In the genomic region with DNA sequence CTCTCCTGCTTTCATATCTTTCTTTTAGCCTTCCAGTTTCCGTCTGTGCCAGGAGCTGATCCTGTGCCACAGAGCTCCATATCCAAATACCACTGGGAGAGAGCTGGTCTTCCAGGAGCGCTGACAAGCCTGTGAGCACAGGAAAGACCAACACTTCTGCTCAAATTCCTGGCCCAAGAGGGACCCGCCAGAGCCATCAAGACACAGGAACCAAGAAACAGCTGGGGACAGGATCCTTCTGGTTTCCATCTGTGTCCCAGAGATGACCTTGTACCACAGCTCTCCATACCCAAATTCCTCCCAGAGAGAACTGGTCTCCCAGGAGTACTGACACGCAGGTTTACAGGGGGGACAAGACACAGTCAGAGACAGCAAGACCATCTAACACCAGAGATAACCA, we compare ENCODE assay signal across 27 mouse cellular contexts. TPM values are rescaled to one million over a fixed set of nuclear protein-coding genes. Genes with fewer than 3 reads are reported as not detected.
DNase-seq lines count a peak whose midpoint lies in the region; ATAC-seq and TF ChIP-seq lines count a peak whose summit lies in the region.
"Had no signal": no experiment of that assay in that cellular context is flagged by ENCODE, and none has a peak within 500 bp of the region (broad histone marks: within the 10 kb centered on the region; RNA-seq: fewer than 3 reads in every experiment).

No protein-coding gene starts in this region.

- ATAC-seq in heart, embryonic 11.5 days (replicated peaks; ENCODE audit: insufficient number of reproducible peaks, low FRiP score, low TSS enrichment) = no peak
- ATAC-seq: CD4-positive, CD25-positive, alpha-beta regulatory T cell, adult 4 months; forebrain, embryonic 16.5 days; hindbrain, embryonic 16.5 days; inflammation-experienced regulatory T-cells, adult 6 months; intestine, postnatal 0 days had no signal

- no peaks in the 10 kb centered on the region for H3K4me1 ChIP-seq in heart, embryonic 11.5 days (ENCODE audit: control insufficient read depth, insufficient read depth, low read length)
- H3K4me1 ChIP-seq: forebrain, embryonic 12.5 days had no signal

- no peaks in the 10 kb centered on the region for H3K36me3 ChIP-seq in heart, embryonic 11.5 days (ENCODE audit: control insufficient read depth, insufficient read depth, low read length)
- H3K36me3 ChIP-seq: forebrain, embryonic 12.5 days; G1E had no signal

- intact Hi-C loops in gastrocnemius, adult 2 months (cut with DNase I) = no loop called here

- H3K27ac ChIP-seq in gastrocnemius, adult 2 months = no peak overlapping the region
- no peak overlapping the region for H3K27ac ChIP-seq in heart, embryonic 11.5 days (ENCODE audit: low read depth, low read length)
- H3K27ac ChIP-seq: embryonic facial prominence, embryonic 15.5 days; forebrain, embryonic 12.5 days had no signal

- DNase-seq in gastrocnemius, postnatal 25 days = peak; percentile 8
- DNase-seq in gastrocnemius, adult 2 months = no peak
- peak; percentile 33 to 41 for DNase-seq in heart, adult 9 months (ENCODE audit: low spot score in 2 of 2)
- peak; percentile 7 for DNase-seq in lung, postnatal 25 days (ENCODE audit: low spot score)
- no peak for DNase-seq in lung, postnatal 4 days
- peak; percentile 8 for DNase-seq in heart, postnatal 4 days
- DNase-seq in spleen, postnatal 14 days (ENCODE audit: low spot score in 2 of 2) = no peak
- DNase-seq: adrenal gland, adult 8-10 months; adrenal gland, postnatal 36 days; B cell, adult 2 months; cerebellum, adult 8-10 months; cerebellum, postnatal 14 days; embryo, embryonic 11 days; gastrocnemius, postnatal 14 days had no signal

- H3K4me3 ChIP-seq in gastrocnemius, adult 2 months = no peak overlapping the region
- H3K4me3 ChIP-seq in heart, embryonic 11.5 days (ENCODE audit: low read depth, low read length) = no peak overlapping the region
- H3K4me3 ChIP-seq: embryonic facial prominence, embryonic 15.5 days; erythroblast, embryonic 14.5 days; forebrain, embryonic 12.5 days had no signal

- 46% methylated on average over 4 of the region's 4 CpGs for WGBS in heart, embryonic 11.5 days (ENCODE audit: insufficient replicate concordance)

- no peak overlapping the region for H3K4me2 ChIP-seq in heart, embryonic 11.5 days
- H3K4me2 ChIP-seq: embryonic facial prominence, embryonic 15.5 days; forebrain, embryonic 12.5 days had no signal

- TF ChIP-seq CTCF in gastrocnemius, adult 2 months (IDR thresholded peaks at IDR 0.05) = no peak

- no peaks in the 10 kb centered on the region for H3K27me3 ChIP-seq in heart, embryonic 11.5 days (ENCODE audit: control insufficient read depth, insufficient read depth, low read length)
- H3K27me3 ChIP-seq: embryonic facial prominence, embryonic 15.5 days; forebrain, embryonic 12.5 days had no signal

- H3K9me3 ChIP-seq in heart, embryonic 11.5 days (replicated peaks; ENCODE audit: control insufficient read depth, low read length) = no peaks in the 10 kb centered on the region
- H3K9me3 ChIP-seq: embryonic facial prominence, embryonic 15.5 days; forebrain, embryonic 12.5 days had no signal

- no peak overlapping the region for H3K9ac ChIP-seq in heart, embryonic 11.5 days (ENCODE audit: low read depth, low read length)
- H3K9ac ChIP-seq: embryonic facial prominence, embryonic 15.5 days; forebrain, embryonic 12.5 days had no signal

RNA-seq across cellular contexts. Expression of a gene that starts 3.1 kb away (rescaled TPM):
- 10 to 100 TPM; 28.7 to 31.4 TPM for total RNA-seq in gastrocnemius, postnatal 25 days (2021)
- total RNA-seq in gastrocnemius, adult 2 months (2021) = 10 to 100 TPM; 37.7 to 44.9 TPM
- not detected in 2 replicates for polyA plus RNA-seq in heart, embryonic 11.5 days (2014; fragmentation: Nextera tagmentation; extraction: Ambion mirVana)
- total RNA-seq in heart, postnatal 4 days (2021) = 10 to 100 TPM; 32.2 TPM
- total RNA-seq: common myeloid progenitor, adult 5-6 weeks; granulocyte monocyte progenitor cell, adult 5-6 weeks had no signal
- polyA plus RNA-seq: CD4-positive, CD25-positive, alpha-beta regulatory T cell, adult 4 months; embryonic facial prominence, embryonic 11.5 days; erythroblast, embryonic 14.5 days; forebrain, embryonic 12.5 days; G1E; inflammation-experienced regulatory T-cells, adult 6 months had no signal

Comparison
In these comparisons a context has a peak if more than half of its experiments do, and no peak if none do; other contexts are left out.
1. DNase-seq: peak in gastrocnemius, postnatal 25 days (single experiment), heart, adult 9 months (2 of 2), lung, postnatal 25 days (single experiment) and heart, postnatal 4 days (single experiment); none in gastrocnemius, adult 2 months (single experiment), lung, postnatal 4 days (0 of 2) and spleen, postnatal 14 days (0 of 2).